Mouse (Mus musculus): ENCODE measurements around the gene Stard3.

Stard3 gene

GRCm38 (mm10) chr11:98329081-98329959 is 28.8 kb upstream of the Stard3 start, which contains the start of gene Neurod2:
Gene Neurod2 (minus strand): TSS chr11:98329648.
- no peak for DNase-seq (ENCODE audit: low spot score in 2 of 2)

GRCm38 (mm10) chr11:98329960-98330744 is 28.0 kb upstream of the Stard3 start:
- no peak for DNase-seq (ENCODE audit: low spot score in 2 of 2)

GRCm38 (mm10) chr11:98330745-98331204 is 27.4 kb upstream of the Stard3 start:
- no peak for DNase-seq (ENCODE audit: low spot score in 2 of 2)

DNA sequence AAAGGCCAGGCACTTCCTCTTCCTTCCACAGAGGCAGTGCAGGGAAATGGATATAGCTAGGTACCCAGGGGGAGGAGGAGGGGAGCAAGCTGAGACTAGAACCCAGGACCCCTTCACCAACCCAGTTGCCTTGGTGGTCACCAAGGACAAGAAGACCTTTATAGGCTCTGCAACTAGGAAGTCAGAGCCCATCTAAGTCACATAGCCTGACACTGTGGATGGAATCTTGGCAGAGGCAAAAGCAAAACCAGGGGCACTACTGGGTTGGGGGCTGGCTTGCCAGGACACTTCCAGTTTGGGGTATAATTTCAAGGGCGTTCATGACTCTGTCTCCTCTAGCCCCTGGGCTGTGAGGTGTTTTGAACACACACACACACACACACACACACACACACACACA is 26.8 kb upstream of the Stard3 start:
- no peak for DNase-seq (ENCODE audit: low spot score in 2 of 2)

GRCm38 (mm10) chr11:98332186-98332585 is 26.0 kb upstream of the Stard3 start:
- no peak for DNase-seq (ENCODE audit: low spot score in 2 of 2)

- no peak for DNase-seq (ENCODE audit: low spot score in 2 of 2)
Measured at GRCm38 (mm10) chr11:98332841-98333240, 25.3 kb upstream of the Stard3 start.

- no peak for DNase-seq (ENCODE audit: low spot score in 2 of 2)
Measured at GRCm38 (mm10) chr11:98333263-98333696, 24.9 kb upstream of the Stard3 start.

GRCm38 (mm10) chr11:98333981-98334741 is 24.0 kb upstream of the Stard3 start:
- no peak for DNase-seq (ENCODE audit: low spot score in 2 of 2)

- DNase-seq (ENCODE audit: low spot score in 2 of 2): no peak
Measured at GRCm38 (mm10) chr11:98335250-98335649, 22.9 kb upstream of the Stard3 start.

- DNase-seq (ENCODE audit: low spot score in 2 of 2): peak in 1 of 2 experiments; percentile 45
Measured at GRCm38 (mm10) chr11:98336245-98337107, 21.7 kb upstream of the Stard3 start.

DNA sequence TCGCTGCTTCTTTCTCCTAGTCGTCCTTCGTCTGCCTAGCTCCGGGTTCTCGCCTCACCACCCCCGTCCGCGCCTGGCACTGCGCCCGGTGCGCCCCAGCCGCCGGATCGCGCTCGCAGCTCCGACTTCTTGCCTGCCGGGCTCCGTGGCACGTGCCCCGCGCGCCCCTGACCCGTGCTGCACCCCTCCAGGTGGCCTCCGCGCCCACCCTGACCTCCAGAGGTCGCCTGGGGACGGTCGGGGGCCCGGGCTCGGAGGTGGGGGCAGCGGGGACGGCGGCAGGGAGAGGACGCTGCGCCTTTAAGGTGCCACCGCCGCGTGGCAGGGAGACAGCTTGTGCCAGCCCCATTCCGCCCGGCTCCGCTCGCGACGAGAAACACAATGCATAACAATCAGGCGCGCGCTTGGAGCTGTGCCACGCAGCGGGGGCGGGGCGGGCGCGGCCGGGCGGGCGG is 19.6 kb upstream of the Stard3 start:
- no peak for DNase-seq (ENCODE audit: low spot score in 2 of 2)

GRCm38 (mm10) chr11:98339071-98339501 is 19.1 kb upstream of the Stard3 start:
- DNase-seq (ENCODE audit: low spot score in 2 of 2): no peak

DNA sequence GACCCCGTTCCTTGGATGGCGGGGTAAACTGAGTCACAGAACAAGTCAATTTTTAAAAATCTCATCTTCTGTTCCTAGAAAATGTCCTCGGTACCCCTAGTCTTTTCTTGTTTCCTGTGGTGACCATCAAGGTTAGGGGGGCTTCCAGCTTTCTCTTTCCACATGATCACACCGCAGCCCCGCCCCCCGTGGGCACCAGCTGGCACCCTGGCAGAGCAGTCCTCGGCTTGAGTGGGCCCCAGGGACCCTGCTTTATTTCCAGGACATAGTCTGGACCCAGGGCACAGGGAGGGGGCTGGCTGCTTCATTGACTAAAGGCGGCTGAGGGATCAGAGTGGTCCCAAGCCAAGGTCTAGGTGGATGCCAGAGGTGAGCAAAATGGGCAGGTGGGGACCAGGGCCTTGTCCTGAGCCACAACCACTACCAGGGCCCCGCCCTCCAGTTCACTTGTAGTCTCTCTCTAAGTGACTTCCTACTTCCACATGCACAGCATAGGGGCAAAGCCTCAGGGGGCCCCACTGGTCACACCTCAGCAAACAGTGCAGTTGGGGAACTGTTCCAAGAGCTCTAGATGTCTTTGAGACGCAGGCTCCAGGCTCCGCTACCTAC is 18.4 kb upstream of the Stard3 start:
- DNase-seq (ENCODE audit: low spot score in 2 of 2): peak in 1 of 2 experiments; percentile 21

DNA sequence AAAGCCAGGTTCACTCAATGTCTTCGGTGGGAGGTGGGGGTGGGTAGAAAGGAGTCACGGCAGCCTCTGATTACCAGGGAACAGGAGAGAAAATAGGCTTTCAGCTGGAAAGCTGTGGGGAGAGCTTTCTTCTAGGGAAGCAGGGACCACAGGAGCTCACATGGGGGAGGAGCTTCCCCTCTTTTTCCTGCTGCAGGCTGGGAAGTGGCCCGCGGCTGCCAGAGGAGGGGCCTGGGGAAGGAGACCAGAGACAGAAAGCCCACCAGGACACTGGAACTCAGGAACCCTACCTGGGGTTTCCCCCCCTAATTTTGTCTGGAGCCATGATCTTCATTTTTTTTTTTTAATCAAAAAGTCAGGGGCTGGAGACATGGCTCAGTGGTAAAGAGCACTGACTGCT is 17.6 kb upstream of the Stard3 start:
- DNase-seq (ENCODE audit: low spot score in 2 of 2): no peak

GRCm38 (mm10) chr11:98341174-98341573 is 17.0 kb upstream of the Stard3 start:
- no peak for DNase-seq (ENCODE audit: low spot score in 2 of 2)

GRCm38 (mm10) chr11:98342000-98342945 is 15.9 kb upstream of the Stard3 start:
- DNase-seq (ENCODE audit: low spot score in 2 of 2): peak; percentile 76 to 87

DNA sequence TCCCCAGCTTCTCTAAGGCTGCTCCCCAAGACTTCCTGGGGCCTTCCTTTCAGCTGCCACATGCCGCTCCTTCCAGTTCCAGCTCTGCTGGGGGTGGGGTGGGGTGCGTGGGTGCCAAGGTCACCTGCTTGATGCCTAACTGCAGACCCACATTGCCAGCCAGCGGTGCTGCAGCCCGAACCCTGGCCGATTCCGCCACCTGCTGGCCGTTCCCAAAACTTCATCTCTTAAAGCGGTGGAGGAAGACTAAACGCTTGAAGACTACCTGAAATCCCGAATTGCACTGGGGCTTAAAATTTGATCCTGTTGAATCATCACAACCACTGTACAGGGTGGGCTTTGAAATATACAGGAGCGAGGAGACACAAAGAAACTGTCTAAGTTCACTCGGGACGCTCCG is 12.9 kb upstream of the Stard3 start:
- peak; percentile 56 to 71 for DNase-seq (ENCODE audit: low spot score in 2 of 2)

DNA sequence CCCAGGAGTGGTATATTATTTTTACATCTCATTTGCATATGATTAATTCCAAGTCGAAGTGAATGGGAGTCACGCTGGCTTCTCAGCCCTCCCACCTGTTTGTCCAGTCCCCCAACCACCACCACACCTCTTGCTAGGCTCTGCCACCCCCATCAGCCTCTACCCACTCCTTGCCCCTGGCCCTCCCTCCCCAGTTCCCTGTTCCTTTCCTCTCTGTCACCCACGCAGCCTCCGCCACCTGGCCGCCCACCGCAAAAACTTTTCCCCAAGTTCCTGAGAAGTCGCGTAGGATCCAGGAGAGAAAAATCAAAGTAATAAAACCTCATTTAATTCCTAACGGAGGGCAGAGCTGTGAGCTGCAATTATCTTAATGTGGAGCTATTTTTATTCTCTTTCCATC is 12.0 kb upstream of the Stard3 start:
- DNase-seq (ENCODE audit: low spot score in 2 of 2): no peak

All from spleen, postnatal 14 days (tissue).